Mouse (Mus musculus) neural tube, embryonic 13.5 days (tissue): ENCODE results near the gene Soga3. TPM values are rescaled to one million over a fixed set of nuclear protein-coding genes. Genes with fewer than 3 reads are reported as not detected.

Experiments
- ATAC-seq: fragments of 200-750 bp; cut with Nextera tagmentation; 2 replicates; pipeline ENCODE4 v1.8.0; 2017; ENCODE audit warnings: low read depth, mild to moderate bottlenecking, moderate TSS enrichment, moderate library complexity
- H3K27ac ChIP-seq: fragments of 300-500 bp; sonication (generic); replicated peaks from 2 replicates; pipeline ENCODE4 v1.5.1; 2015; ENCODE audit warnings: moderate library complexity, mild to moderate bottlenecking, inconsistent platforms
- H3K27me3 ChIP-seq: fragments of 300-500 bp; sonication (generic); 2 replicates; pipeline ENCODE4 v1.6.1; 2015; ENCODE audit warnings: mild to moderate bottlenecking, inconsistent platforms
- H3K36me3 ChIP-seq: fragments of 300-500 bp; sonication (generic); 2 replicates; pipeline ENCODE4 v1.6.1; 2015; ENCODE audit warnings: mild to moderate bottlenecking, inconsistent platforms
- H3K4me1 ChIP-seq: fragments of 300-500 bp; sonication (generic); replicated peaks from 2 replicates; pipeline ENCODE4 v1.6.1; 2015; ENCODE audit warnings: inconsistent platforms
- H3K4me2 ChIP-seq: fragments of 300-500 bp; sonication (generic); 2 replicates; pipeline ENCODE4 v1.6.1; 2015; ENCODE audit warnings: inconsistent platforms, mild to moderate bottlenecking, moderate library complexity
- H3K4me3 ChIP-seq: fragments of 300-500 bp; sonication (generic); 2 replicates; pipeline ENCODE4 v1.5.1; 2015; ENCODE audit warnings: mild to moderate bottlenecking, inconsistent platforms
- H3K9ac ChIP-seq: fragments of 300-500 bp; sonication (generic); 2 replicates; pipeline ENCODE4 v1.6.1; 2015; ENCODE audit warnings: moderate library complexity, mild to moderate bottlenecking, inconsistent platforms
- H3K9me3 ChIP-seq: fragments of 300-500 bp; sonication (generic); 2 replicates; pipeline ENCODE4 v1.6.1; 2016; ENCODE audit warnings: inconsistent platforms
- WGBS: fragments of 180-500 bp; shearing (Covaris S2); methylation state at CpG from one replicate; pipeline ENCODE4 v1.1.7; 2015; 5-methylcytosine and 5-hydroxymethylcytosine counted together
- polyA plus RNA-seq: library from polyadenylated mRNA; unstranded; fragments of >200 nt; fragmentation: Nextera tagmentation; extraction: Ambion mirVana; gene quantifications from 2 replicates; pipeline ENCODE4 v1.2.1, GENCODE M21; 2015

Gene Soga3
- polyA plus RNA-seq, 1 experiment from 2014 or later = 91.9 TPM

DNA sequence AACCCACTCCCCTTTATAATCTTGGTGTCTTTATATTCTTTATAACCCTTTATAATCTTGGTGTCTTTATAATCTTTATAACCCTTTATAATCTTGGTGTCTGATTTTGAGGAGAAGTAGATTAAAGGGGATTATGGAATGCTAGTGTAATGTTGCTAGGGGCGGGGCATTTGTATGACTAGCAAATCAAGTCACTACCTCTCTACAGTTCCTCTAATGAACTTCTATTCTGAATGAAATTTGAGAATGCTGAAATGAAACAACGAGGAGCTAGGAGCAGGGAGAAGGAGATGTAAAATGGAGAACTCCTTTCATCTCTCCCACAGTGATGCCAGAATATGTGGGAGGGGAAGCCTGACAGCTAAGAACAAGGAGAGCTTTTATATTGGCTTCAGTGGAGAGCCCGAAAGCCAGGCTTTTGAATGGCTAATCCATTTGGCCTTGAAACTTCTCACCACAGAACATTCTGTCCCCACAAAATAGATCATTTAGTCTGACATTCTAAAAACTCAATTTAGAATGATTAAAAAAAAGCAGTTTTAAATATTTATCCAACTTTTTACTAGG is 70.0 kb downstream of the Soga3 start:
- Histone ChIP-seq H3K4me2 (no peak overlapping the region), H3K9me3 (no peaks in the 10 kb centered on the region), H3K4me3 (no peak overlapping the region), H3K27me3 (no peaks in the 10 kb centered on the region), H3K9ac (no peak overlapping the region), H3K27ac (no peak overlapping the region), H3K36me3 (peaks cover 10% of the 10 kb centered on the region; the same call in 1 of the 2 replicates), H3K4me1 (peaks cover 10% of the 10 kb centered on the region; the same call in 1 of the 2 replicates)
- ATAC-seq = no peak
- 46% methylated on average over 3 of the region's 3 CpGs for WGBS

DNA sequence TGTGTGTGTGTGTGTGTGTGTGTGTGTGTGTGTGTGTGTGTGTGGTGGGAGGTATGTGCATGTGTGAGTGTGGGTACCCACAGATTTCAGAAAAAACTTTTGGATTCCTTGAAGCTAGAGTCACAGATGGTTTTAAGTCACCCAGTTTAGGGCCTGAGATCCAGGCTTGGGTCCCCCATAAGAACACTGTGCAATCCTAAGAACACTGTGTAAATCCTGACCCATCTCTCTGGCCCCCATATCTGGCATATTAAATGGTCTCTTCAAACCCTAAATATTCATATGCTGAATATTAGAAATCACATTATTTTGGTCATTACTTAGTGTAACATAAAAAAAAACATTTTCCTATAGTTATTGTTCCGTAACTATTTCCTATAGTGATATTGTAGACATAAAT is 73.3 kb downstream of the Soga3 start:
- H3K9me3 ChIP-seq = no peaks in the 10 kb centered on the region
- peaks cover 13% of the 10 kb centered on the region for H3K36me3 ChIP-seq
- no peak overlapping the region for H3K4me2 ChIP-seq
- H3K4me1 ChIP-seq = peaks cover 3% of the 10 kb centered on the region; the same call in 1 of the 2 replicates
- WGBS = 98% methylated on average over 1 of the region's 1 CpGs
- no peak overlapping the region for H3K27ac ChIP-seq
- no peak for ATAC-seq
- no peaks in the 10 kb centered on the region for H3K27me3 ChIP-seq
- H3K9ac ChIP-seq = no peak overlapping the region
- no peak overlapping the region for H3K4me3 ChIP-seq

GRCm38 (mm10) chr10:29217451-29217850 is 73.8 kb downstream of the Soga3 start:
- Histone ChIP-seq H3K4me1 (peaks cover 3% of the 10 kb centered on the region; the same call in 1 of the 2 replicates), H3K27ac (no peak overlapping the region), H3K4me2 (no peak overlapping the region), H3K4me3 (no peak overlapping the region), H3K36me3 (peaks cover 18% of the 10 kb centered on the region), H3K9ac (no peak overlapping the region), H3K9me3 (no peaks in the 10 kb centered on the region), H3K27me3 (no peaks in the 10 kb centered on the region)
- 75% methylated on average over 2 of the region's 2 CpGs for WGBS
- no peak; the same call in 1 of the 2 replicates for ATAC-seq

DNA sequence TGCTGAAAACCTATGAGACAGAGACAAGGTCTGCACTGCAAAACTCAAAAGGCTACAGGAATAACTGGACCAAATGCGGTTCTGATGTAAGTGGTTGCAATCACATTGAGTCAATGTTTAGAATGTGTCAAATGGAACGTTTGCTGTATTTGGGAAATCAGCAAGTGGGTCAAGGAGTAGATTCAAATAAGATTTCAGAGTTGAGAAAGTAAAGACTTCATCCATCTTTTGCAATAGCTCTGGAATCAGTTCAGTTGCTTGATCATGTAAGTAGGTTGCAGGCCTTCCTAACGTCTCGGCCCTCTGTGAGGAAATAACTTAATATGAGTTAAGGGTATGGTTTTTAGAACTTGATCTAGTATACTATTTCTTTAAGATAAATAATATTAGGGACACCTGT is 81.7 kb downstream of the Soga3 start:
- Histone ChIP-seq H3K9me3 (no peaks in the 10 kb centered on the region), H3K36me3 (peaks cover 54% of the 10 kb centered on the region), H3K27ac (no peak overlapping the region), H3K4me2 (no peak overlapping the region), H3K9ac (no peak overlapping the region), H3K4me1 (no peaks in the 10 kb centered on the region), H3K4me3 (no peak overlapping the region), H3K27me3 (no peaks in the 10 kb centered on the region)
- ATAC-seq = no peak
- WGBS = 92% methylated on average over 4 of the region's 4 CpGs

- H3K36me3 ChIP-seq = peaks cover 35% of the 10 kb centered on the region
- no peak overlapping the region for H3K9ac ChIP-seq
- H3K9me3 ChIP-seq = no peaks in the 10 kb centered on the region
- H3K4me2 ChIP-seq = no peak overlapping the region
- no peak overlapping the region for H3K4me3 ChIP-seq
- no peak overlapping the region for H3K27ac ChIP-seq
- 87% methylated on average over 2 of the region's 2 CpGs for WGBS
- no peaks in the 10 kb centered on the region for H3K4me1 ChIP-seq
- no peaks in the 10 kb centered on the region for H3K27me3 ChIP-seq
- ATAC-seq = no peak
Measured at GRCm38 (mm10) chr10:29231208-29231607, 87.6 kb downstream of the Soga3 start.

Other genes with a start within 250 kb of the Soga3 start
- not detected in 2 replicates for gene 2310057J18Rik, start 157.5 kb upstream of the Soga3 start, polyA plus RNA-seq
- gene Gm49353, start 55.1 kb downstream of the Soga3 start, polyA plus RNA-seq = 13.0 and 14.8 TPM in 2 replicates
- 24.5 and 26.1 TPM in 2 replicates for gene 9330159F19Rik, start 67.8 kb downstream of the Soga3 start, polyA plus RNA-seq
- 25.5 and 26.7 TPM in 2 replicates for gene Echdc1, start 169.3 kb downstream of the Soga3 start, polyA plus RNA-seq
- 84.3 and 88.8 TPM in 2 replicates for gene Rnf146, start 218.6 kb downstream of the Soga3 start, polyA plus RNA-seq